Mouse (Mus musculus): ENCODE data around the gene Parp11. TPM values are rescaled to one million over a fixed set of nuclear protein-coding genes. Genes with fewer than 3 reads are reported as not detected.
A peak's percentile ranks its signal among the peaks of the same experiment; 100 is the strongest.

The Parp11 gene
- total RNA-seq, 2 experiments from 2014 or later: 3.4 to 4.9 TPM

DNA sequence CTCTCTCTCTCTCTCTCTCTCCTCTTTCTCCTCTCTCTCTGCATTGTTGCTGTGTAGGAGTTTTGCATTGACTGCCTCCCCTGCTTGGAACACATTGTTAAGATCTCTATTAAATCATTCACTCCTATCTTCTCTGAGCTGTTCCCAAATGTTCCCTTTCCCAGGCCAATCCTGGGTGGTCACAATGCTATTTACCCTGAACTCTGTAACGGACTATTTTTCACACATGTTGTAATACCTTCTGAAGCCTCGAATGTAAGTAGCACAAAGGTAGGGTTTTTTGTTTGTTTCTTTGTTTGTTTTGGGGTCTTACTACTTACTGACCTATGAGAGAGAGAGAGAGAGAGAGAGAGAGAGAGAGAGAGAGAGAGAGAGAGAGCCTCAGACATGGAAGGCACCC lies 2.2 kb downstream of the Parp11 start:
- no peak for DNase-seq

DNA sequence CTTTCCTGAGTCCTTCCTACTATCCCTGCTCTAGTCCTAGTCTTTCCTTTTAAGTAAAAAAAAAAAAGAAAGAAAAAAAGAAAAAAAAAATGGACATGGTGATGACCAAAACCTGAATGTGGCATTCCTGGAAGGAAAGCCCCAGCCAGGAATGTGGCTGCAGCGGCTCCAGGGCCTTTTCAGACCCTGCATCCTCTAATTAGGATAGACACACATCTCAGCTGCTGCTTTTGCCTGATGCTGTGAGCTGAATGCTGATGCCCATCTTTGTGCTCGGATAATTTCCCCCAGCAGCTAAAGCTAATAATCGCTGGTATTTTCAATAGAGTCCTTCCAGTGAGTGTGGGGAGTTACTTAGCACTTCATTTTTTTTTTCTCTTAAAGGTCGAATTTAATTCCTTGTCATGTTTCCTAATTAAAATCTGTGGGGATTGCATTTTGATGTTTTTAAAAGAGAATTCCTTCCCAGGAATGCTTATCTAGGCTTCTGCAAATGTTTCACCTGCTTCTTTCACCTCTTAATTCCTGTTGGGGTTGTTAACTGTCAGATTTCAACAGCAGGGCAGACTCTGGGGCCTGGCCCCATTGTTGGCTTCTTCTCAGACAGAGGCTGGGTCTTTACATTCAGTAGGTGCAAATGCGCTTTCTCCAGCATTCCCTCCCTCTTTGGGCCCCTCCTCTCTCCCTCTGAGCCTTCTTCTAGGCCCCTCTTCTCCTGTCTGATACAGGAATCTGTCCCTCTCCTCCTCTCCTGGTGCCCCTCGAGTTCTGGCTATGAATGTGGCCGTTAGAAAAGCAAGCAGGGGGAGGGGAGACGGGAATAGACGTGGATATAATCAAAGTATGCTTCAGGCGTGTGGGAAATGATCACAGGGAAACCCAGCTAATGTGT lies 3.1 kb downstream of the Parp11 start:
- DNase-seq: no peak

DNA sequence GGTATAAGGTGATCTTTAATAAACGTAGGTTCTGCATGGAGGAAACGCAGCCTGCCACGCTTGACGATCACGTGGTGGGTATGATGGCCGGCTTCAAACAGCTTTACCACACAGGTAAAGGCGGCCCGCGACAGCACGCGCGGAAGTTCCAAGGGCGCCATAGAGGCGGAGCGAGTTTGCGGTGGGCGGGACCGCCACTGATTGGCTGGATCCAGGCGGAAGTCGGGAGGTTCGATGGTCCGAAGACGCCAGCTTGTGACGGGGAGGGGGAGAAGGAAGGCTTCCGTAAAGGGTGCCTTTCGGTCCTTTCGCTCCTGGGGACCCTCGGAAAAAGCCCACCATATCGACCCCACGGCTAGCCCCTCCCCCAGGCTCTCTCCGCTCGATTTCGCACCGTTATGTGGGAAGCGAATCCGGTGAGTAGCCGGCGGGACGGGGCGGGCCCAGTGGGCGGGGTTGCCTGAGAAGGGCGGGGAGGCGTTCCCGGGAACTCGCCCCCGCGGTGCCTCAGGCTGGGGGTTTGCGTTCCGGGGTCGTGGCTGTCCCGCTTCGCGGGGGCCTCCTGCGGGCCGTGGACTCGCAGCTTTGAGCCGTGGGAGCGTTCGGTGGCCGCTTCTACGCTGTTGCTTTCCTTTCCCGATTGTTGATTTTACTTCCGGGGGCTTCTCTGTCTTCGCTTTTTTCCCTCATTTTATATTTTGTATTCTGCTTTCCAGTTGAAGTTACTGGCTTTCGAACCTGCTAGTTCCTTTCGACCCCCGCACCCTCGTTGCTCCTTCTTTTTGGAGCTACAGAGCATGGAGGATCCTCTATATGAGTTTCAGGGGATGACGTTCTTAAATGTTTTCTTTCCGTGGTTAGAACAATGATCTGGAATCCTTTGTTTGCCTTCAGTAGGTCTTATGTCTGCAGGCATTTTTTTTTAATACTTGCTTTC lies 7.0 kb downstream of the Parp11 start:
- peak; percentile 91 for DNase-seq

DNA sequence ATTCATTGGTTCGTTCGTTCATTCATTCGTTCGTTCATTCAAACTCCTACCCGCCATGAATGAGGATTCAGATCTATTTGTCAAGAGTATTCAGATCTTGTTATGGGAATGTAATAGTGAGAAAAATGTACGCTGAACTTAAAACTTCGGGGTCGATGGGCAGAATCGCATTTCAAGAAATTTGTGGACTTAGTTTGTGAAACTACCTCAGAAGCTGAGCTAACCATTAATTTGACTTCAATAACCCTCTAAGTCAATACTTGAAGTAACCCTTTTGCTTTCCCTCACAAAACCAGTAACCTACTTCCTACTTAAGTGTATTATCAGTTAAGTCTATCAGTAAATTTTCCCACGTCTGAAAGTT lies 7.7 kb downstream of the Parp11 start:
- no peak for DNase-seq

DNA sequence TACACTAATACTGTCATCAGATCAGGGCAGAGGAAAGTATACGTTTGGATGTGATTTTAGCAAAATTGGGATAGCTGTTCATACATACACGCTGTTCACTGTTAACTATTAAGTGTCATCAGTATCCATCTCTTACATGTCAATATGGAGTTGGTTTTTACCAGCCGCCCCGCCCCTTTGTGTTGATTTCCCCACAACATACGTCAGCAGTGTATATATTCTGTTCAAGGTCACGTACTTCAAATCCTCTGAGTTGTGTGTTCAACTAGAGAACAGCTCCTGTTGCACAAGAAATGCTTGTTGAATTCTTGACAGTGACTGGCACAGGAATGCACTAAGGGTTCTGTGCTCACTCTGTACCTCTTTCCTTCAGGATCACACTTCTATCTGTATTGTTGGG lies 8.2 kb downstream of the Parp11 start:
- no peak for DNase-seq

DNA sequence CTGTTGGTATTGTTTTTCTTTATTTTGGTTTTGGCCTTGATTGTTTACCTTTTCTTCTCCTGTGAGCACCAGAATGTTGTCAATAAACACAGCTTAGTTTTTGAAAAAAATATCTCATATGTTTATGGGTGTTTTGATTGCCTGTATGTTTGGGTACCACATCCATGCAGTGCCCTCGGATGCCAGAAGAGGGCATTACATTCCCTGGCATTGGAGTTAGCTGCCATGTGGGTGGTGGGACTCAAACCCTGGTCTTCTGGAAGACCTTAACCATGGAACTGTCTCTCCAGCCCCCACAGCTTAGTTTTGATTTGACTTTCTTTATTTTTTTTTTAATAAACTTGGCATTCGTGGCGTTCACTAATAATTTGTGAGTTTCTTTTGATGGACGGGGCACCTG lies 8.8 kb downstream of the Parp11 start:
- DNase-seq: no peak

DNA sequence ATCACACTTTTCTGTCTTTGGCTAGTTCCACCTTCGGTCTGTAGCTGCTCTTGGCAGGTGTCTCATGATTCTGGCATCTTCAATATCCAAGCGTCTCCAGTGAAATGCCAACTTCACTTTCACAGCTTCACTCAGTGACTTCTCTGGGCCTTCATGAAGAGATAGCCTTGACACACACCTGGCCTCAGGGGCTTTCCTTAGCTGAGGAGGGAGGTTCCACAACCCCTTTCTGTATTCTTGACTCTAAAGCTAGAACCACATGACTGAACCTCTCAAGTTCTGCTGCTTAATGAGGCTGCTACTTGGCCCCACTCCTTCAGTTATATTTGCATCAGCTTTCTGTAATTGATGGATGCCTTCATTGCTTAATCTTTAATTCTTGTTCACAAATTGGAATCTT lies 10.1 kb downstream of the Parp11 start:
- DNase-seq: no peak

DNA sequence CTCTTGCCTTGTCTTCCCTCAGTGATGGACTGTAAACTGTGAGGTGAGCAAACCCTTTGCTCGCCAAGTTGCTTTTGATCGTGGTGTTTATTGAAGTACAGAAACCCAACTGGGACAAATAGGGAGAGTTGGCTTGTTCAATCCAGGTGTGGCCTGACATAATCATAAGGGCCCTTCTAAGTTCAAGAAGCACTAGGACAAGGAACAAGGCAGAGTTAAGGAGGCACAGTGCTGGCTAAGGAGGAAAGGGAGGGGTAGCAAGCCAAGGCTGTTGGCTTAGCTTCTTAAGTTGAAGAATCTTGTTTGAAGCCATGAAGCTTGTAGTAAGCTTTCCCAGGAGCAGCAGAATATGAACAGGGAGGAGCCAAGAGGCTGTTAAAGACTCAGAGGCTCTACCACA lies 13.1 kb downstream of the Parp11 start:
- DNase-seq: no peak

DNA sequence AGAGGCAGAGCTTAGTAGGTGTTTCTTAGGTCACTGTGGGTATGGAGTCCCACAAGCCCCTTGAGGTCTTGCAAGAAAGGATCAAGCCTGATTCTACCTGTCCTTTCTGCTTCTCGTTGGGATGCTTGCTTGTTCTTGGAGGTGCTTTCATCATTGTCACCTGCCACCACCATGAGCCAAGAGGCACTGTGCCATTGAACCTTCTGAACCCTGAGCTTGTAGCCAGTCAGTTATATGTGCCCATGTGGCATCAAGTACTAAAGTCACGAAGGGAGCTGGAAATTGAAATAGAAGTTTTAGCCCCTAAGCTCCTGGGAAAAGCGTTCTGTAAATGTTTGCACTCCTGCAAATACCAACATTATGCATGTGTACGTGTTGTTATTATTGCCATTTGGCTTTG lies 14.9 kb downstream of the Parp11 start:
- DNase-seq: no peak

DNA sequence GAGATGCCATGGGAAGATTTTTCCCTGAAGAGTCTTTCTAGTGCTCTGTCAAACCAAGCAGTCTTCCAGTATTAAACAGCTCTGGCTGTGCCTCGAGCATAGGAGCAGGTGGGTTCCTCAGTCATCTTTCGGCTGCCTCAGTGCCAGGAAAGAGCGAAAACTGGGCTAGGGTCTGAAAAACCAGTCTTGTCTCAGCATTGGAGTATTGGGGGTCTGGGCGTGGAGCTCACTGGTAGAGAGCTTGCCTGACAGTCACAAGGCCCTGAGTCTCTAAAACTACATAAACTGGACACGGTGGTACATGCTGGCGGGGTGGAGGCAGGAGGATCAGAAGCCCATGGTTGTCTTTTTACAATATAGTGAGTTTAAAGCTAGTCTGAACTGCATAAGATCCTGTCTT lies 15.6 kb downstream of the Parp11 start:
- no peak for DNase-seq

DNA sequence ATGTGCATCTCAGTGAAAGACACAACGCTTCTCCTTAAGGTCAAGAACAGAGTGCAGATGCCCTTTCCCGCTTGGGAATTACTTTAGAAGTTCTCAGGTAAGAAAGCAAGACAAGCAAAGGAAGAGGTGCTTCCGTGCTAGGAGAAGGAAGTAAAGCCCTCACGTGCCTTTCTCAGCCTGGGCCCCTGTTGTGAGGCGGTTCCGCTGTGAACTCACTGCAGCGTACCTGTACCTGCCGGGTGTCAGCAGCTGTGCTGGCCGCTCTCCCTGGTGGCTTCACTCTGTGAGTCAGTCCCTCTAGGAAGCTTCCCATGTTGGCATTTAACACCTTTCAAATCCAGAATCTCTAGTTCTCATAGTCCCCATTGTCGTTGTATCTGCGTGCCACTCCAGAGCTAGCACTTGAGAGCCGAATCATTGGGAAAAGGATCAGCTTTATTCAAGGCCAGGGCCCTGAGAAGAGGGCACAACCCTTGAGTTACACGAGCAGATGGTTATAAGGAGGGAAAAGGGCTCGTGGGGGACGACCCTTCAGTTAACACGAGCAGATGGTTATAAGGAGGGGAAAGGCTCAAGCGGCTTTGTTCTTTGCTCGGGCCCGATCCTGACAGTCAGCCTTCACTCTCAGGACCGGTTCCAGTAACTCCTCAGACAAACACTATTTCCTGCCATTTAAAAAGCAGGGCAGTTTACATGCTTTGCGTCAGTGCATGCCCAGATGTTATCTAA lies 16.8 kb downstream of the Parp11 start:
- no peak for DNase-seq

DNA sequence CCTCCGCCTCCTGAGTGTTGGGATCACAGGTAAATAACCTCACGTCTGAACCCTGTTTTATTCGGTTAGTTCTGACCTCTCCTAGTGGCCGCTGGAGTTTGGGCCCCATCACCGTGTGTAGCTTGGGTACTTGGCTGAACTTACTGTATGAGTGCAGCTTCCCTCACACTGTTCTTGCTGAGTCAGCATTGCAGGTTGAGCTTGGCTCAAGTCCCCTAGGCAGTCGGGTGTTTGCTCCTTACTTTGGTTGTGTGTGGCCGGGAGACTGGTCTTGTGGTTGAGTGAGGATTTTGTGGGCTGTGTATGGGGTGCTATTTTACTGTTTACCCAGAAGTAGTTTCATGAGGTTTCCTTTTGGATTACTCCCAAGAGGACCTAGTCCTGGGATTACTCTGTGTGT lies 17.9 kb downstream of the Parp11 start:
- DNase-seq: no peak

DNA sequence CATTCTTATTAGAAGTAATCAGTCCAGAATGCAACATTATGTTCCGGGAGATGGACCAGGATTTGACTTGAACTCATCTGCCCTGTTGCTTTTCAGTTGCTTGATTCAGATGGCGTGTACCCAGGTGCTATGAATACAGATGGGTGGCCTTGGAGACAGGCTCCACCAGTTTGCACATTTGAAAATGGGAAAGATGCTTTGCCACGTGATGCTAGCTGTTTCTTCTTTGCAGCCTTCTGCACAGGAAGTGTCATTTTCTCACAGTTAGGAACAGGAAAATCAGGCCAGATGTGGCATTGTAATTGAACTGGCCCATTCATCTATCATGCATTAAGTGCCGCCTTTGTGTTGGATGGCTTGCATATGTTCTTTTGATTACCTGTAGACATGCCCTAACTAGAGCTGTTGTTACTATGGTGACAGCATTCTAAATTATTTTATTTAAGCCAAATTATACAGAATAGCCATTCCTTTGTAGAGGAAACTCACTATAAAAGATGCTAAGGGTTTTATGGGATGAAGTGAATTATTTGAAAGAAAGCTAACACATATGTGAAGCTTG lies 20.2 kb downstream of the Parp11 start:
- DNase-seq: no peak

DNA sequence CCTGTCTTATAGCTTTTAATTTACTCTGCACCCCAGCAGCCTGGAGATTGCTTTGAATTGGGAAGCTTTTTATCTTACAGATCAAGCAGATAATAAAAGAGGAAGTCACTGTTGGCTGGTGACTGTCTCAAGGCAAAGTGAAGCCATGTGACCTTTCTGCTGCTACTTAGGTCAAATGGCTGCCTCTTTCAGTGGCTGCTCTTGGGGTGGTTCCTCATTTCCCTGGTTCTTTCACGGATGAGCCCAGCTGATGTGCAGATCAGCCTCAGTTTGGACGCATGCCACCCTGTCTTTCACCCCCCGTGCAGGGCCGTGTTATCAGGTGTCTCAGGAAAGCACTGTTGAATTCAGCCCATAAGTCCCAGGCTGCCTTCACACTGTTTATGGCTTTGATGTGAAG lies 25.4 kb downstream of the Parp11 start:
- no peak for DNase-seq

DNA sequence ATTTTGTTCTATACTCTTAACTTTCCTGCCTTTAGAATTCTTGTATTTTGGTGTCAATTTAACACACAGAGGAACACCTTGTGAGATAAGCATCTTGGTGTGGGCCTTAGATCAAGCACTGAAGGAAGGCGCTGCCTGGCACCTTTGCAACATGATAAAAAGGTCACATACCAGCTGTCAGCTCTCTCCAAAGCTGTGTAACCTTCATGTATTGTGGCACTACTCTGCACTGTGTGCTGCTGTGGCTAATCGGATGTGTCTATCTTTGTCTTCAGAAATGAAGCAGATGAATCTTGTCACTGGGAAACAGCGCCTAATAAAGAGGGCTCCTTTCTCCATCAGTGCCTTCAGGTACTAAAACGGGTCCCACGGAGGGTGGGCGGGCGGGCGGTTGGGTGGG lies 27.3 kb downstream of the Parp11 start:
- DNase-seq: no peak

DNA sequence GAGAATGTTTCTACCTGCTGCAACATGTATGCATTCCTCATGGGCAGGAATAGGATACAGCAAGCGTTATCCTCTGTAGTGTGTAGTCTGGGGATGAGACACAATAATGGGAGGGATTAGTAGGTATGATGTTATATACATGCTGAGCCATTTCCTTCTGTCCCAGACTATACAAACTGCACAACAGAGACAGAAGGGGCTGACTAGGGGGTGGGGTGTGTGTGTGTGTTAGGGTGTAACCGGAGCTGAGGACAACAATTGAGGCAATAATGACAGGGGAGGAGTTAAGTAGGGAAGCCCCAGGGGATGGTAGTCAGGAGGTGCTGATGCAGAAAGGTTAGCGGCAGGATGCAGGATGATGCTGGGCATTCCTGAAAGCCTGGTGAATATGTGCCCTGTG lies 28.6 kb downstream of the Parp11 start:
- DNase-seq: no peak

DNA sequence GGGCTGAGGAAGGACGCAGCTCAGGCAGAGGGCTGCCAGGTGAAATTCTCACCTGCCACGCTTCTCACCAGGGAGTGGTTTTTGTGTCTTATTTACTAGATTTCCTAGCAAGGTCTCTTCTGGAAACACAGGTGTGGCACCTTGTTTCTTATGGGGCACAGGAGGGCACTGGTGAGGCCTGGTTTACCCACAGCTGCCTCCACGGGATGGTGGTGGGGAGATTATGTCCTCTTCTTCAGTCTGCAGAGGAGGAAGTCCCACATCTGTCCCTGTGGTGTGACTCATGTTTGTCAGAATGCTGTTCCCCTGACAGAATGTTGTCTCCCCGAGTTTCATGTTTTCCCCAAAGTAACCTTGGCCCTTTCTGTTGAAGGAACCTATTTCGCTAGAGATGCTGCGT lies 44.4 kb downstream of the Parp11 start:
- DNase-seq: no peak

DNA sequence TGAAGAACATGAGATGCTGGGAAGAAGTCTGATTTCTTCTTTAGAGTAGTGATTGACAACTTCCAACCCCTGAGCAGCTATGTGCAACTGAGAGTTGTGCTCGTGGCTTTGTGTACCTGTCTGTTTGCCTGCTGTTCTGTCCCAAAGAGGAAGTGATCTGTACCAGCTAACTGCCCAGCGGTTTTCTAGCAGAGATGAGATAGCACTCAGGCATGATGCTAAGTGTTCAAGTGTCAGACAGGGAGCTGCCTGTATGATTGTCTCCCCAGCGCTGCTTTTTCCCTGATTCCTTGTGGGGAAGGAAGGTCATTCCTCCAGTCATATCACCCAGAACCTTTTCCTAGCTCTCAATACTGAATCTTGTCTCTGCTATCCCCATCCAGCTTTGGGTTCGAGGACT lies 45.9 kb downstream of the Parp11 start:
- DNase-seq: no peak

DNA sequence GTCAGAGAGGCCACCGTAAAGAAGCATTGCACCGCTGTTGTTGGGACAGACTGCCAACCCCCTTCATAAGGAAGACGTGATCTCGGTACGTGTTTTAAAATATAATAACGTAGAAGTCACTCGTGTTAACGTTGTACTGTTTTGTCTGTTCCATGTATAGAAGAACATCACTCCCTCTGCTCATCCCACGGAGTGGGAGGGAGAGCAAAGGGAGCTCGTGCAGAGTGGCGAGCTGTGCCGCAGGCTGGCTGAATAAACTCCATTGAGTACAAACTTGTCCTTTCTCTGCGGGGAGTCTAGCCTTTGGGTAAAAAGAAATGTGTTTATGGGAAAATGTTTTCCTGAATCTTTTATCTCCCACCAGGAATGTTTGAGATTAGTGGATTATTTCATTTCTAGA lies 47.1 kb downstream of the Parp11 start:
- no peak for DNase-seq

DNA sequence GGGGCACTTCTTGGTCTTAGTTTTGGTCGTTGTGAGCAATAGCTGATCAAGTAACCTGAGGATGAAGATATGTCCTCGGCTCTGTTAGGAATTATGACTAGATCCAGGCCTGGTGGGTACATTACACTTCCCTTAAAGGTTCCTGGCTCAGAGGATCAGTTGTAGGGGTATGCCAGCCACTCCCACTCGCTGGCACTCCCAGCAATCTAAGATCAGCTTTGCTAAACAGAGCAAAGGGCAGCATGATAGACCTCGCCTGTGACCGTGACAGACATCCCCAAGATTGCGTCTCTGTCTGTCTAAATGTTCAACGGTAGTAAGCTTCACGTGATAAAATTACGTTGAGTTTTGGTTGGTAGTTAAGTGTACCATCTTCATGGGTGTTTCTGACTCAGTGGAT lies 47.7 kb downstream of the Parp11 start:
- DNase-seq: no peak

DNA sequence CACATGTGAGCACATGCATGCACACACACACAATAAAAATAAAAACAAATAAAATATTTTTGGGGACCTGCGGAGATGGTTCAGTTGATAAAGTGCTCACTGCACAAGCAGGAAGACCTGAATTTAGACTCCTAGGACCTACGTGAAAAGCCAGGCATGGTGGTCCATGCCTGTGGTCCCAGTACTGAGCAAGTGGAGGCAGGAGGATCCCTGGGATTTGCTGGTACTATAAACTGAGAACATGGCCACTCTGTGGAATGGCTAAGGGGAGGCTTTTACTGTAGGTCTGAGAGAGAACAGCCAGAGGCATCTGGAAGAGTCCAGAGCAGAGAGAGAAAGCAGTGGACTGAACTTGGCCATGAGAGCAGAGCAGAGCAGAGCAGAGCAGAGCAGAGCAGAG lies 48.6 kb downstream of the Parp11 start:
- DNase-seq: no peak

DNA sequence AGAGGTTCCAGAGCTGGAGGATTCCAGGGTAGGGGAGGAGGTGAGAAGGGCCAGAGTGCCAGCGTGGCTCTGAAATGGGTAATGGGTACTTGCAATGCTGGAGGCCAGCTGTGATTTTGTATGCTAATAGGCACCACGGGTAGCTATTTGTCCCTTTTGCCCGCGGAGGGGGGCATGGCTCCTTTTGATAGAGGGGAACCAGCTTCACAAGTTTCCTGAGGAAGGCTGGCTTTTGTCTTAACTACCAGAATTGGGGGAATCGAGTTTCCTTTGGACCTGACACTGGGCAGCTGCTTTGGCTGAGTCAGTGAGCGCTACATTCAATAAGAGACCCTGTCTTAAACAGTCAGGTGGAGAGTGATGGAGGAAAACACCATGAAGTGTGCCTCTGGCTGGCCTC lies 49.2 kb downstream of the Parp11 start:
- DNase-seq: no peak
